Mouse (Mus musculus): Measurements from ENCODE around the gene Usp32.
"Not testable (repeated sequence)": the region's sequence is repeated elsewhere in the genome, so short reads cannot be mapped to it uniquely, and the experiment has no call there.

GRCm38 (mm10) chr11:85163014-85163413 lies 23.1 kb upstream of the Usp32 start:
- TF ChIP-seq CTCF (IDR thresholded peaks at IDR 0.05; ENCODE audit: borderline replicate concordance, insufficient read depth, low read depth, low read length); POLR2A (IDR thresholded peaks at IDR 0.05; ENCODE audit: borderline replicate concordance, insufficient read depth, low read length): not testable (repeated sequence)
